Mouse (Mus musculus) myocyte (in vitro differentiated cells): ENCODE measurements at regions not wholly inside any gene's neighbourhood (a gene's known extent, or its start where the extent isn't known, plus 50 kb on each side); places are given as distances from the start of the nearest gene placed in this dataset.

ENCODE experiments used
- E2F4 ChIP-seq: IDR thresholded peaks from one replicate; pipeline ENCODE4 v1.6.1; 2011; ENCODE audit warnings: mild to moderate bottlenecking, control low read depth, moderate library complexity; ENCODE audit not compliant: insufficient read depth
- MAX ChIP-seq: IDR thresholded peaks from one replicate; pipeline ENCODE4 v1.6.1; 2011; ENCODE audit warnings: low read depth, mild to moderate bottlenecking, control low read depth
- MYOG ChIP-seq, 3 experiments: IDR thresholded peaks; one replicate each; pipeline ENCODE4 v1.6.1; 2011; ENCODE audit warnings: control low read depth in 2 of 3, low read depth in 2 of 3, mild to moderate bottlenecking in 2 of 3; ENCODE audit not compliant: insufficient read length in 2 of 3, control insufficient read depth in 1 of 3, insufficient read depth in 1 of 3
- POLR2A ChIP-seq: IDR thresholded peaks from one replicate; pipeline ENCODE4 v1.6.1; 2011; ENCODE audit warnings: low read depth, mild to moderate bottlenecking, control low read depth, moderate library complexity; ENCODE audit not compliant: insufficient read length
- TCF12 ChIP-seq: IDR thresholded peaks from one replicate; pipeline ENCODE4 v1.6.1; 2011; ENCODE audit warnings: mild to moderate bottlenecking, control low read depth; ENCODE audit not compliant: poor library complexity, insufficient read depth, severe bottlenecking

DNA sequence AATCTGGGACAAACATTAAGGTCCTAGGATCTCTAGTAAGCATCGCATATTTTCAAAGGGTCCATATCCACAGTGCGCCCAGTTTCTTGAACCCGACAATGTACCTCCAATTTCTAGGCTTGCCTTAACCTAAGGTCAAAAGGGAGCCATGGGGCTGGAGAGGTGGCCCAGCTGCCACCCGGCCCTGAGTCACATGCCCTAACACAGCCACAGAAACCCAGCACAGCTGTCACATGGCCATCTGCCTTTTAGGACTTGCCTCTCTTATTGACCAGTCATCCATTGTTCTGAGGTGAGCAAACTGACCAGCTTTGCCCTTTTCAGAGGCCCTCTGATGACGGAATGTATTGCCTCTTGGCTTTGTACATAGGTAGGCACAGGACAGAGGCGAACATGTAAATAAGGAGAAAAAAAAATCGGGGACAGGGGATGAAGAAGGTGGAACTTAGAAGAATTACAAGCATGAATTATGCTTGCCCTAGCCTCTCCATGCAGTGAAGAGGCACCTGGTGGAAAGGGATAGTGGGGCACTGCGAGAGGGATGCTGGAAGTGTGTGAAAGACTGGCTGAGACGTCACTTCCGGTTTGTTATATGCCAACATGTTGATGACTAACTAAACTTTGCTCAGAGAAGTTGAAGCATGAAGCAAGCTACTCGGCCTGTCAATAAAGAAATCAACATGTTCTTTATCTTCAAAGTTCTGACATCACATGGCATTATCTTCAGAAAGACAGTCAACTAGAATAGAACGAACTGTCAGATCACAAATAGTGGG is 84.3 kb upstream of the Nap1l1 start:
- no peak for TF ChIP-seq POLR2A
- no peak for TF ChIP-seq E2F4
- TF ChIP-seq MYOG (IDR thresholded peaks at IDR 0.05; ENCODE audit: control insufficient read depth in 1 of 3, insufficient read depth in 1 of 3, insufficient read length in 2 of 3, low read depth in 2 of 3) = peak in 2 of 3 experiments; percentile 89 to 92
- TF ChIP-seq MAX = no peak
- TF ChIP-seq TCF12 = no peak
